Mouse (Mus musculus): ENCODE results near the gene Syt16. TPM values are rescaled to one million over a fixed set of nuclear protein-coding genes. Genes with fewer than 3 reads are reported as not detected.

The Syt16 gene
- total RNA-seq, 2 experiments from 2014 or later, result not detected

DNA sequence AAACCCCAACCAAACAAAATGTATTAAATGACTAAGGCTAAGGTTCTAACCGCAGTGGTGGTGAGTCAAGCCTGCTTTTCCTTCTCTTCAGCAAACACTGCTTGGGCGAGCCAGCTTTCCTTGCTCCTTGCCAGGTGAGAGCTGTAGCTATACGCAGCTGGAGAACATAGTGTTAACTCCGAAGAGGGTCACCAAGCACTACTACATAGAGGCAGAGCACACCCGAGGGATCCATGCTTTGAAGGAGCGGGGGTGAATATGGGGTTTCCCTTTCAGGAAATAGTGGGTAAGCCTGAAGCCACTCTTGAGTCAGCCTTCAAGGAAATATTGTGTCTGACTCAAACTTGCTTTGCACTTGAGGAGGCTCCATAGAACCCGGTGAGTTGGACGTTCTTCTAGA is 95.6 kb downstream of the Syt16 start:
- DNase-seq, result no peak
- intact Hi-C loops (cut with DNase I), result no loop called here

DNA sequence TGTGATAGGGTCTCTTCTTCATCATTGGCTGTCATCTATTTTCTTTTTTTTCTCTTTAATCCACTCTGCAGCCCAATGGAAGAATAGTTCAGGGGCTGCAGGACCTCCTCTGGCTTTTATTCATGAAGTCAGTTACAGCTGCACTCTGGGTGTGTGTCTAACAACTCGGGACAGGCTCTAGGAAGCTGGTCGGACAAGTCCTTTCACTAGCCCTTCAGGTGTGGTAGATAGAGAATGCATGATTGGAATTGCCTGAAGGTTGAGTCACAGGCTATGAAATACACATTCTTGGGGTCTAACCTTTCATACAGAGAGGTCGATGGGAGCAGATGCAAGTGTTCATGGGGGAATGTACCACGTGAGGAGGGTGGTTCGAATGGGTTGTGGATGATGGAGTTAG is 97.2 kb downstream of the Syt16 start:
- DNase-seq, result no peak
- intact Hi-C loops (cut with DNase I), result no loop called here

DNA sequence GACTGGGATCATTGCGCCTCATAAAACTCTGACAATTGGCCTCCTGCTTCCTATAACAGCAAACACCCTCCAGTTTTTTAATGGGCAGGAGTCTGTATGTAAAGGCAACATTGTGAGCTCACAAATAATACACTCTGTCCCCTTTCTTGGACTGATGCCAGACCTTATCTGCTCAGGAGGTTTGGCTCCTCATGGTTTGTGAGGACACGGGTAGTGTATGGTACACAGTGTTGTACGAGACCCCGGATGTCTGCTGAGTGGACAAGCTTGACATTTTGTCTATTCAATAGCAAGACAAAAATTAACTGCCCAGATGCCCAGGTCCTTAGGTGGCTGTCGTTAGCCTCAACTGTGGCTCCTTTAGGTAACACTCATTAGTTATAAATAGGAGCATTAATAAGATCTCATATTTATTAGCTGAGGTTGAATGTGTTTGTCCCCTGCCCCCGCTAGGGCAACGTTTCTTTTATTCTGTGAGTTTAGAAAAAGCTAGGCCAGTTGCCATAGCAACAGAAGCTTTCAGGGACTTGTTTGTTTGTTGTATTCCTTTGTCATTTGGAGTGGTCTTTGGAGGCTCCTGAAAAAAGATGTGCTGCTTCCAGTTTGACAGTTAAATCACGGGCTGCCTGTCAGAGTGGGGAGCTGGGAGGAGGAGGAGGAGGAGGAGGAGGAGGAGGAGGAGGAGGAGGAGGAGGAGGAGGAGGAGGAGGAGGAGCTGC is 101.3 kb downstream of the Syt16 start:
- DNase-seq, result no peak
- intact Hi-C loops (cut with DNase I), result no loop called here

DNA sequence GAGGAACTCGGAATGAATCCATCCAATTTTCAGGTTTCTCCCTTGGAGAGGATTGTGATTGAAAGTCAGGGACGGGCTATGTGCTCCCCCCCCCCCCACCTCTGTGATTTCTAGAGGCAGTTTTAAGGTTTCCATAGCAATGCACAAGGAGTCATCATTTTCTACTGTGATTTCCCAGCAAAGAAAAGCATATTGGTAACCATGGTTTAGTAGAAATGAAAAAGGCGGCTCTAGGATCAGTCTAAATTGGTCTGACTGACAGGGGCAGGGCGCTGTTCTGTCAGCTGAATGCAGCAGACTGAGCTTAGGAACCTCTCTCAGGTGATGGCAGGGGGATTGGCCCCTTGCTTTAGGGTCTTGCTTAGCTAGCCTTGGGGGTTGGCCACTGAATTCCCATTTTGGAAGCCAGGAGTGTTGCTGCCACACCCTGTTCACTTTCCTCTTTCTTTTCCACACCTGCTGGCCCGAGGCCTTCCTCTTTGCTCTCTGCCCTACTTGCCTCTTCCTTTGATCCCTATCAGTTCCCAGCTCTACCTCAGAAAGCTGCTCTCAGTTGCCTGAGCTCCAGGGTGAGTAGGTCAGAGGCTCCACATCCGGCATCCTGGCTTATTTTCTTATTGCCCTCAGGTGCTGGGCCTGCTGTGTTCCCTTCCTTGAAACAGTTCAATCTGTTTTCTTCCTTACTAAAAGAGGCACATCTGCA is 108.5 kb downstream of the Syt16 start:
- DNase-seq, result no peak
- intact Hi-C loops (cut with DNase I), result no loop called here

DNA sequence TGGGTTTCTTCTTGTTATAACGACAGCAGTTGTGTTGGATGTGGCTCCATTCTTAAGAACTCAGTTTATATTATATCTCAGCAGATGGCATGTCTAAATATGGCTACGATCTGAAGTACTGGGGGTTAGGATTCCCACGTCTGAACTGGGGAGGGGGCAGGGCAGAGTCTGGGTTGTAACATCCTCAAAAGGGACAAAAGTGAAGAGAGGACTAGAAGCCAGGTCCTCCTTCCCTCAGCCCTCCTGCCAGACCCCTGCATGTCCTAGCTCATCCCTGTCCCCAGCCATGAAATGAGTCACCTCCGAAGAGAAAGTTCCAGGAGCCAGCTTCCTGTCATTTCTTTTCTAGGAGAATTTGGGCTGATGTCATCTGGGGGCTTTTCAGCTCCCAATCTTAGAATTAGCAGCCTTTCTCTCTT is 111.2 kb downstream of the Syt16 start:
- DNase-seq, result no peak
- intact Hi-C loops (cut with DNase I), result no loop called here

DNA sequence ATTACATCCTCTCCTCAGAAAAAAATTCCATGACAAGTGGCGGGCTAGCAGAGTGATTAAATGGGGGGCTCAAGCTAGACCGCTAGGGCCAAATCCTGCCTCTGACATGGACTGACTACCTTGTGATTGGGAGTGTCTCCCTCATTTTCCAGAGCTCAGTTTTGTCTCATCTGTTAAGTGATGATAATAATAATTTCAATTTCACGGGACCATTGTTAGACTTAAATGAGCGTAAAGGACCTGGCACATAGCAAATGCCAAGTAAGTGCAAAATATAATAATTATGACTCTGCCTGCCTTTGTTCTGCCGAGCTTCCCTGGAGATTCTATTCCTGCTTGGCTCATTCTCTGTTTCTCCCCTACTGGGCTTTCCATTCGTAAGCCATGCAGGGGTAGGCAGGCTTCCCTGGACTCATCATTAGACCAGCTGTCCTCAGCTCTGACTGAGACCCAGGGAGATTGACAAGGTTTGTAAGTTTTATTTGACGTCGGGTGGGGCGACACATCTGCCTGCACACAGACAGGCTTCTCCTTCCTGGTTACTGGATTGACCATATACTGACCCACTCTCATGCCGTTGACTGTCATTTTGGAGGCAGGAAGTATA is 112.1 kb downstream of the Syt16 start:
- intact Hi-C loops (cut with DNase I), result no loop called here
- DNase-seq, result no peak

DNA sequence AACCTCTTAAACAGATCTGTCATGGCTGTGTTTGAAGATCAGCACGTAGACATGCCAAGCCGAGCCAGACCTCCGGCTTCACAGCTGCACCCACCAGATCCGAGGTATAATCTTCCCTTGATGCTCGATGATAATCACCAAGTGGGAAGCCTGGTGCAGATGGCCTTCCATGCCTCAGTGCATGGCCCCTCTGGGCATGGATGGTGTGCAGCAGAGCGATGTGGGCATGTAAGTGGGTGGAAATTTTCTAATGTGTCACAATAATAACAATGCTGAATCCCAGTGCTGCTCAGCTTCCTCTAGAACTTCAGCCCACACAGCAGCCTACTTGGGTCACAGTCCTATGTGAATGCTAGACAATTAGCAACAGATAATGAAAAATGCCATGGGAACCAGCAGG is 119.4 kb downstream of the Syt16 start:
- intact Hi-C loops (cut with DNase I), result no loop called here
- DNase-seq, result no peak

DNA sequence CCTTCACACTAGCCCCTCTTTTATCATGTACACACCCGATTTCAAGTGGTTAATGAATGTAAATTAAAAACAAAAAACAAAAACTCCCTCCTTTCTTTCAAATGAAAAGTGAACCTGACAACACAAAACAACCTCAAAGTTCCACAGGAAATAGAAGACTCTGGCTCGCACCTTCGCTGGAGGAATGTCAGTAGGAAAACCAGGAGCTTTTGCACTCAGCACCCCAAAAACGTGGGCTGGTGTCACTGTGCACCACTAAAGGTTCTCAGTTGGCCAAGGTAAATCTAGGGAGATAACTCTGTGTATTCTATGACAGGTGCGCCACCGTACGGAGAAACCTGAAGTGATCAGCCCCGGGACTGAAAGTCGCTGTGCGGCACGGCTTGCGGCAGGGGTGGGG is 128.3 kb downstream of the Syt16 start:
- intact Hi-C loops (cut with DNase I), result no loop called here
- DNase-seq, result no peak

DNA sequence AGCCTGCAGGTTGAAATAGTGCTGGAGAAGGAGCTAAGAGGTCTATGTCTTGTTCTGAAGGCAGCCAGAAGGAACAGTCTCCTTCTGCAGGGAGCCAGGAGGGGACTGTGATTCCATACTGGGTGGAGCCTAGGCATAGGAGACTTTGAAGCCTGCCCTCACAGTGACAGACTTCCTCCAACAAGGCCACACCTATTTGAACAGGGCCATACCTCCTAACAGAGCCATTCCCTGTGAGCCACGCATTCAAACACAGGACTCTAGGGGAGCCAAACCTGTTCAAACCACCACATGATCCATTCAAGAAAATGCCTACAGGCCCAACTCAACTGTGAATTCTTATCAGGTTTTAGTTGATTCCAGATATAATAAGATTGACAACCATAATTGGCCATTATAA is 130.8 kb downstream of the Syt16 start:
- no peak for DNase-seq
- intact Hi-C loops (cut with DNase I), result no loop called here

DNA sequence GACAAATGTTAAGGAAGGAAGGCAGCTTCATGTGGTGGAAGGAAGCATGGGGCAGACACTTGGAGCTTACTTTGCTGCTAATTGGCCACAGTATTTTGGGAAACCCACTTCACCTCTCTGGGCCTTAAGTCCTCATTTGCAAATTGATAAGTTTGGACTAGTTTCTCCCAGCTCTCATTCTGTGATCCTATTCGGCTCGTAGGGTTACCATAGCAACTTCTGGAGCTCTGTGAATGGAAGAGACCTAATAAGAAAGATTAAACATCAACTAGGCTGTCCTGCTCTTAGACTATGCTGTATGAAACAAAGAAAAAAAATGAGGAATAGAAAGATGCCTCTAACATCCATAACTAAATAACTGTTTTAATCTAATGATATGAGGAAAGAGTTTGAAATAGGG is 134.3 kb downstream of the Syt16 start:
- no peak for DNase-seq
- intact Hi-C loops (cut with DNase I), result no loop called here

DNA sequence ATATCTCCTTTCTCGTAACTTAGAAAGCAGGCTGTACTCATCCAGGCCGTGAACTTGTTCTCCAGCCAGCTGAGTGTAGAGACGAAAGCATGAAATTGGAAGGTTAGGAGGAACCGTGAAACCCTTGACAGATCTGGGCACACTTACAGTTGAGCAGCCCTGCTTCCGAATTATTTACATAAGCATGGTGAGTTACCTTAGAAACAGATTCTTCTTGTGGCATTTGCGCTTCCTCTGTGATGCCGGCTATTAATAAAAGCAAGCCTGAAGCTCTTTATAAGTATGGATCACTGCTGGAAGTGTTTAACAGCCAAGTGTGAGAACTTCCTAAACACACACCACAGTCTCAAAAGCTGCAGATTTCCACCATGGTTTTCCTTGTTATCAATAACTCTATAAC is 144.7 kb downstream of the Syt16 start:
- no peak for DNase-seq
- intact Hi-C loops (cut with DNase I), result no loop called here

DNA sequence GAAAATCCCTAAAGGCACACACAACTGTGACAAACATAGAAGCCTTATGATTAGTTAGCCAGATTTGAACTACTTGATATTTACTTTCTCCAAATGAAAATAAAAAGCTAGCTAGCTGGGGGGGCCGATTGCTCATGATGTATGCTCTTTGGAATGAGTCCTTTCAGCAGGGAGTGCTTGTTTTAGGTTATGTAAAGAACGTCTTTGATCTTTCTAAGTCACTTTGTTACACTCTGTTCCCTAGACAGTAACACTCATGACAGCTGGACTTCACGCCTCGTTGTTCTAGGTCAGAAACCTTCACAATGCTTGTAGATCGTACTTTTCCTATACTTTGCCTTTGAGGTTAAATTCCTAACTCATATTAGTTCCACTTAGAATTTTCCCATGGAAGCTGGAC is 146.9 kb downstream of the Syt16 start:
- no peak for DNase-seq

DNA sequence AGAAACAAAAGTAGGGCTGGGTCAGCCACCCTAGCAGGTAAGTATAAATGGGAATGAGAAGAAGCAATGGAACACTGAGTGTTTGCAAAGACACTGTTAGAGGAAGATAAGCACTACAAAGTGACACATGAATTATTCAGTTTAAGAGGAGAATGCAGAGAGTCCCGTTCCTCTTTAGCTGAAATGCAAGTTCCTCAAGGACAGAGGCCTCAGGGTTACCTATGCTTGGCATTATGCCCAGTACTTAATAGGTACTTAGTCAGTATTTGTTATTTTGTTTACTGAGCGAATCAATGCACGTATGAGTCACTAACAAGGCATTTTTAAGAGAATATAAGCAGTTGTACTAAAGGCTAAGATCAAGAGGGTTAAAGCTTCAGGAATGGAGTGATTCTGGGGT is 163.3 kb downstream of the Syt16 start:
- no peak for DNase-seq
- intact Hi-C loops (cut with DNase I), result no loop called here

More for the DNA sequence above, 146.9 kb downstream of the Syt16 start:
- intact Hi-C loops (cut with DNase I), result no loop called here

DNA sequence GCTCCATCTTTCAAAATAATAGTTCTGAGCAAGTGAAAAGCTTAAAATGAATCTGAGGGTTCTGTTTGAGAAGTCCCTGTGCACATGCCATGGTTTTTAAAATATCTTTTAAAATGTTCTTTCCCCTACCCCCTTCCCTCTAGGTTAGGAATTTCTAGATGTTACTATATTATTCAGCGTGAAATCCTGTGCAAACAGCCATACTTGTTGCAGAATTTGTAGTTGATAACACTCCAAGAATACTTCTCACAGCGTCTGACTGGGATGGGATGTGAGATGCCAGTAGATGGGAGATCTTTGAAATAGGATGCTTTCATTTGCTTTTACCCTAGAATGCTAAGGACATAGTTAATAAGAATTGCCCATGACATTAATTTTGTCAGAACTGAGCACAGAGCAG is 165.6 kb downstream of the Syt16 start:
- intact Hi-C loops (cut with DNase I), result no loop called here
- no peak for DNase-seq

DNA sequence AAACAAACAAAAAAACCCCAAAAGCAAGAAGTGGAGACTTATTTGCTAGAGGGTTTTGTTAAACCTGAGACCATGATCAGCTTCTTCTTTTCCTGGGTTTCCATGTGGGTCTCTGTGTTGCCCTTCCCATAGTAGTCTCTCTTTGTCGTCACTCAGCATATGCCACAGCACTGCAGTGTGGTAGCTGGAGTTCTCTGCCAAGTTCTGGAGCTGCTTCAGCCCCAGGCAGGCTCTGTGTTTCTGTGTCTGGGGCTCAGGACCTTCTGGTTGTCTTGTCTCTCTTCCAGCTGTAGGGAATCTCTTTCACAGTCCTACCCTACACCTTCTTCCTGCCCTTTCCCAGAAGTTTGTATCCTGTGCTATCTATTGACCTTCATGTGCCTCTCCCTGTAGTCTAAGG is 173.8 kb downstream of the Syt16 start:
- intact Hi-C loops (cut with DNase I), result no loop called here
- DNase-seq, result no peak

DNA sequence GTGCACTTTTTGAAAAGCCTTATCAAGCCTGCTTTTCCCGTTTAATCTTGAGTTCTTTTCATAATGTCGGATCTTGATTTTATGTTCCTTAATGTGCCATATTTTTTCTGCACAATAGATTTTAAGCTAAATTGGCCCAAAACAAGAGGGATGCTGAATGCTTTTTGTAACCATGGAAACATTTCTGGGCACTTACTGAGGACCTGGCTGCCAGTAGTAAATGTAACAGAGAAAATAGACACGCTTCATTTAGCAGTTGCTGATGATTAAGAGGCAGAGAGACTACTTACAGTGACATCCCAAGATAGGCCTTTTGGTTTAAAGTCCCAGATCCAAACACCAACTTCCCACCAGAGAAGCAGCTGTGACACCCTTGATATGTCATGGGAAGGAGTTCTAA is 176.4 kb downstream of the Syt16 start:
- no peak for DNase-seq
- intact Hi-C loops (cut with DNase I), result no loop called here

DNA sequence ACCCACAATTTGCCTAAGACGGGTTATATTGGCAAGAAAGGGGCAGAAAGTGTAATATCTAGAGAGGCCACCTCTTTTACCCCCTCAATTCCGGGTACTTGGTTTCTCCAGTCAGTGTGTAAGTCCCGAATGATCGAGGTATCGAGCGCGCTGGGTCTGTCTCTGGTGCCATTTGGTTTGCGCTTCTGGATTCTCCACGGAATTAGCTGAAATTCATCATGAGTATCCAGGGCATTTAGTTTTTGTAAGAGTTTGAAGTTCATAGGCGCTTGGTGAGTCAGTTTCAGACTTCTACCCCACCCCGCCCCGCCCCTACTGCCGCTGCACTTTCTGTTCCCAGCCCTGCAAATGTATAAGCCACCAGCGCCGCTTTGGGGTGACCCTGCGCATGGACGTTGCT is 187.1 kb downstream of the Syt16 start:
- intact Hi-C loops (cut with DNase I), result no loop called here
- no peak for DNase-seq

DNA sequence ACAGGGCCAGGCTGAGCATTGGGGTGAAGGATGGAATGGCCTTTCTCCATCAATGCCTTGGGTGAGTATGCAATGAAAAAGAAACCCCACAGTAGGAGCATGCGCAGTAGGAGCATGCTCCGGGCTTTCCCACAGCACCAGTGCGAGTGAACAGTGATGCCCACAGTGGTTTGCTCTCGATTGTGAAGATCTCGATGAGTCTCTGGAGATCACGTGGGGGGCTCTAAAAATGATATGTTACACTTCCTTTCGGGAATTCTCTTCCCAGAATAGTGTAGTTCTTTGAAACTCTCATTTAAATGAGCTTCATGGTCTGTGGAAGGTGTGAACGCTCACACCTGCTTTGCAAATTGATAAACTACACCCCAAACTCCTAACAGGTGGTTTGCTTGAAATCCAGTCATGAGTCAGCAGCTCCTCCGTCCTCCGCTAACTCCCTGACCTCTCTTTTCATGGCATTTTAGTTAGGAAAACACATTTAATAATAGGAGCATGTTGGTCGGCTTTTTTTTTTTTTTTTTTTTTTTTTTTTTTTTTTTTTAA is 190.9 kb downstream of the Syt16 start:
- intact Hi-C loops (cut with DNase I), result no loop called here
- no peak for DNase-seq

DNA sequence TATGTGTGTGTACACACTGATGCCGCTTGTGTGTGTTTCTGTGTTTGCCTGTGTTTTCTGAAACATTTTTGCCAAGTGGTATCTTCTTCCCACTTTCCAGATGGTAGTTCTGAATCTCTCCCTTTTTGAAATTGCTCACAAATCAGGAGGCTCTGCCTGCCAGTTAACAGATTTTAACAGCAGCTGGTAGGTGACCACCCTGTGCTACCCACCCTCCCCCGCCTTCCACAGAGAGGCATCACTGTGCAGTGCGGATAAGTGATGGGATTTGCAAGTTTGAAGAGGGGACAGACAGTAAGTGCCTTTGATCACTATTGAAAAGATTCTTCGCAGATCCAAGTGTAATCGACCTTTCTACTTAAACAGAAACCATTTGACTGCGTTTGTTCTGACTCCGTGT is 191.4 kb downstream of the Syt16 start:
- intact Hi-C loops (cut with DNase I), result no loop called here
- DNase-seq, result no peak

DNA sequence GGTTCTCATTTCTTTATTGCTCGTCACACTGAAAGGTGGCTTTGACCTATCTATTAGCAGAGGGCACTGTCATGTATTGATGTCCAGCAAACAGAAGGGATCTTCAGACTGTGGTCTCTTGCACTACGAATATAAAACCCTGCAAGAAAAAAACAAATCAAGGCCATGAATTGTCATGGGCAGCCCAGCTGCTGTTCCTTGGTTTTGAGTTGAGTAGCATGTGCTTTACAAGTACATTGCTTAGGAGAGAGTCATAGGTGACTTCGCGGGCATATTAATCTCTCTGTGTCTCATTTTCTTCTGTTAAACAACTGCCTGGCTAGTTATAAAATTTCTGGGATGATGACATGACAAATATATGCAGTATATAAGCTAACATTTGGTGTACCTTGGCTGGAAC is 192.4 kb downstream of the Syt16 start:
- intact Hi-C loops (cut with DNase I), result no loop called here
- no peak for DNase-seq

DNA sequence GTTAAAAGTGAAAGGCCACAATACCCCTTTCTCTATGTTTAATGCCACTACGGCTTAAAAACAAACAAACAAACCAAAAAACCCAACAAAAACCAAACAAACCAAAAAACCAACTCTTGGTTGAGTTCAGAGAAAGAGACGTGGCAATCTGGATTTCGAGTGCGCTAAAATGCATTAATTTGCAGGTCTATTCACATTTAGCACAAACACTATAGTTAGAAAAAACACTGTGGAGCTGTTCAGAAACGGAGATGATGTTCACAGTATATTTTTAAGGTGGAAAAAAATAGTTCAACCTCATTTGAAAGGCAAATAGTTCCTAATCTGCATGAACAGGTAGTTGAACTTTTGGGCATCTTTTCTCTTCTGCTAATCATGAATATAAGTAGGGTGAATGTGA is 192.8 kb downstream of the Syt16 start:
- no peak for DNase-seq
- intact Hi-C loops (cut with DNase I), result no loop called here

DNA sequence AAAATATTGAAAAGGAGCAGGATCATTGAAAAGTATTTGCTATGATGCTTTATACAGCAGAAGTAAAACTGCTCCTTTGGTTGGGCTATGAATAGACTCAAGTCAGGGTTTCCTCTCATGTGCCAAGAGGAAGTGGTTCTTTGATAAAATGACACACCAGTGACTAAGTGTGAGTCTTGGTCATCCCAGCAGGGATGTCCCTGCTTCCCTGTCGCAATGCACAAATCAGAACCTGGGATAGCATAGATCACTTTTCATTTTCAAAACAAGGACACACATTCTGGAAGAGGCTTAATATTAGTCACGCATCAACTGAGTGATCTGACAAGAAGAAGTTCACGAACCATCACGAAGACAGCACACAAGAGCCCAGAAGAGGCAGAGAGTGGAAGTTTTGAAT is 195.1 kb downstream of the Syt16 start:
- no peak for DNase-seq
- intact Hi-C loops (cut with DNase I), result no loop called here
